Mouse (Mus musculus): ENCODE data around the gene Cln3.

DNA sequence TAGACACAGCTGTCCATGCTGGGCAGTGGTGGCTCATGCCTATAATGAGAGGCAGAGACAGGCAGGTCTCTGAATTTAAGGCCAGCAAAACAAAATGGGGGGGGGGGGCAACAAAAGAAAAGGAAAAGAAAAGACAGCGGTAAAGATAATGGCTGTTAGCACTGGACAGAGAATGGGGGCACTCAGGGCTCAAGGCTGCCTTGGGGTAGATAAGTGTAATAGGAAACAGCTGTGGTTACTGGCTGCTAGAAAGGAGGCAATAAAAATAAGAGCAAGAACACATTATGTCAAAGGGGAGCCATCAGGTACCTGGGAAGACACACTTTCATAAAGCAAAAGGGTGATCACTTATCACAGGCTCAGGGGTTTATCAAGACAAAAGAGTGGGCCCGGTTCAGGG lies 46.9 kb upstream of the Cln3 start:
- no peak for TF ChIP-seq POLR2A (IDR thresholded peaks at IDR 0.05; ENCODE audit: control insufficient read depth in 1 of 2, insufficient read depth in 1 of 2, low read depth in 1 of 2, low read length in 2 of 2, poor library complexity in 1 of 2)
- TF ChIP-seq MAX (IDR thresholded peaks at IDR 0.05; ENCODE audit: low read length) = no peak
- TF ChIP-seq ZC3H11A (IDR thresholded peaks at IDR 0.05; ENCODE audit: low read depth, low read length) = no peak
- no peak for TF ChIP-seq HCFC1 (IDR thresholded peaks at IDR 0.05; ENCODE audit: low read depth, low read length)
- no peak for TF ChIP-seq CTCF (IDR thresholded peaks at IDR 0.05 in 2 of 3, conservative IDR thresholded peaks at IDR 0.05 in 1 of 3; ENCODE audit: control insufficient read depth in 1 of 3, insufficient read depth in 1 of 3, low read depth in 2 of 3, low read length in 3 of 3, poor library complexity in 1 of 3, severe bottlenecking in 1 of 3)
- no peak for TF ChIP-seq ZNF384 (IDR thresholded peaks at IDR 0.05; ENCODE audit: low read depth, low read length)
- TF ChIP-seq EP300 (IDR thresholded peaks at IDR 0.05; ENCODE audit: low read depth in 1 of 2, low read length in 2 of 2) = peak; percentile 88 to 89
- no peak for TF ChIP-seq E2F4 (IDR thresholded peaks at IDR 0.05; ENCODE audit: borderline replicate concordance, low read depth, low read length)
- TF ChIP-seq SMC3 (IDR thresholded peaks at IDR 0.05; ENCODE audit: low read depth, low read length) = 0 out of 2 replicates have a peak, but pooled peaks have one; percentile 1
- TF ChIP-seq ELF1 (IDR thresholded peaks at IDR 0.05; ENCODE audit: low read depth, low read length) = no peak

All from MEL (cell line).